Mouse (Mus musculus): ENCODE data around the gene Ctcfl. TPM values are rescaled to one million over a fixed set of nuclear protein-coding genes. Genes with fewer than 3 reads are reported as not detected.
A peak's percentile ranks its signal among the peaks of the same experiment; 100 is the strongest.

Gene Ctcfl
- total and polyA plus RNA-seq, 3 experiments, result 0.13 TPM; not detected in 2

GRCm38 (mm10) chr2:173083712-173084475 is 35.4 kb downstream of the Ctcfl start:
- H3K79me2 ChIP-seq (ENCODE audit: control insufficient read depth, insufficient read depth, low read length, poor library complexity), result no peaks in the 10 kb centered on the region; the same call in 1 of the 2 replicates
- peak overlapping the region; percentile 49 for H3K9ac ChIP-seq (ENCODE audit: control insufficient read depth, low read depth, low read length, poor library complexity, severe bottlenecking)
- peaks cover 0 to 11% of the 10 kb centered on the region in 2 experiments; a peak in 2 of 4 replicates for H3K4me1 ChIP-seq (ENCODE audit: control insufficient read depth in 1 of 2, insufficient read depth in 2 of 2, low read length in 2 of 2)
- H3K27ac ChIP-seq (ENCODE audit: control insufficient read depth, low read depth, low read length), result peak overlapping the region; percentile 69
- H3K9me3 ChIP-seq (replicated peaks; ENCODE audit: insufficient read depth, low read length), result no peaks in the 10 kb centered on the region
- DNase-seq (ENCODE audit: low read depth, low spot score), result peak; percentile 96
- H3K4me3 ChIP-seq (ENCODE audit: control insufficient read depth in 1 of 2, insufficient read depth in 1 of 2, low read depth in 2 of 2, low read length in 2 of 2), result peak overlapping the region; percentile 40 to 45
- peaks cover 0 to 2% of the 10 kb centered on the region in 2 experiments; a peak in 1 of 4 replicates for H3K36me3 ChIP-seq (ENCODE audit: control insufficient read depth in 1 of 2, insufficient read depth in 2 of 2, low read length in 2 of 2)
- H3K27me3 ChIP-seq (ENCODE audit: control insufficient read depth in 1 of 2, insufficient read depth in 2 of 2, low read length in 2 of 2), result no peaks in the 10 kb centered on the region; a peak in 1 of 4 replicates
- TF ChIP-seq TBP (IDR thresholded peaks at IDR 0.05; ENCODE audit: low read depth, low read length), result peak; percentile 68; the same call in 1 of the 2 replicates
- no peak for TF ChIP-seq MEF2A (IDR thresholded peaks at IDR 0.05; ENCODE audit: extremely low read depth, insufficient replicate concordance, low read depth, low read length, poor library complexity, severe bottlenecking)
- peak in 1 of 2 experiments; percentile 59; a peak in 1 of 4 replicates for TF ChIP-seq USF2 (IDR thresholded peaks at IDR 0.05; ENCODE audit: borderline replicate concordance in 1 of 2, insufficient read depth in 1 of 2, low read depth in 1 of 2, low read length in 2 of 2)
- TF ChIP-seq HCFC1 (IDR thresholded peaks at IDR 0.05; ENCODE audit: low read depth, low read length), result peak; percentile 68
- 0 out of 2 replicates have a peak, but pooled peaks have one; percentile 6 for TF ChIP-seq GATA1 (IDR thresholded peaks at IDR 0.05; ENCODE audit: low read depth, low read length)
- TF ChIP-seq TCF12 (IDR thresholded peaks at IDR 0.05; ENCODE audit: low read depth, low read length), result no peak
- no peak for TF ChIP-seq ZMIZ1 (IDR thresholded peaks at IDR 0.05; ENCODE audit: low read depth, low read length)
- no peak; the same call in 1 of the 2 replicates for TF ChIP-seq SIN3A (IDR thresholded peaks at IDR 0.05; ENCODE audit: low read length)
- TF ChIP-seq RCOR1 (IDR thresholded peaks at IDR 0.05; ENCODE audit: low read depth, low read length), result no peak
- TF ChIP-seq ZKSCAN1 (IDR thresholded peaks at IDR 0.05; ENCODE audit: low read depth, low read length), result no peak
- TF ChIP-seq CHD1 (IDR thresholded peaks at IDR 0.05; ENCODE audit: low read depth, low read length), result no peak
- TF ChIP-seq ZNF384 (IDR thresholded peaks at IDR 0.05; ENCODE audit: low read depth, low read length), result 0 out of 2 replicates have a peak, but pooled peaks have one; percentile 15
- TF ChIP-seq MXI1 (IDR thresholded peaks at IDR 0.05; ENCODE audit: low read depth, low read length), result peak; percentile 46
- no peak for TF ChIP-seq POLR2AphosphoS2 (IDR thresholded peaks at IDR 0.05; ENCODE audit: low read length)
- TF ChIP-seq GABPA (IDR thresholded peaks at IDR 0.05; ENCODE audit: low read depth, low read length), result no peak
- no peak for TF ChIP-seq POLR2AphosphoS5 (IDR thresholded peaks at IDR 0.05; ENCODE audit: borderline replicate concordance, low read depth, low read length)
- TF ChIP-seq UBTF (IDR thresholded peaks at IDR 0.05; ENCODE audit: borderline replicate concordance, insufficient read depth, low read depth, low read length), result no peak
- no peak for TF ChIP-seq ZC3H11A (IDR thresholded peaks at IDR 0.05; ENCODE audit: low read depth, low read length)
- peak; percentile 100 for TF ChIP-seq JUND (IDR thresholded peaks at IDR 0.05; ENCODE audit: low read depth, low read length)
- TF ChIP-seq ELF1 (IDR thresholded peaks at IDR 0.05; ENCODE audit: low read depth, low read length), result 0 out of 2 replicates have a peak, but pooled peaks have one; percentile 7
- TF ChIP-seq POLR2A (IDR thresholded peaks at IDR 0.05; ENCODE audit: control insufficient read depth in 1 of 2, insufficient read depth in 1 of 2, low read depth in 1 of 2, low read length in 2 of 2, poor library complexity in 1 of 2), result peak in 1 of 2 experiments; percentile 71; a peak in 2 of 4 replicates
- TF ChIP-seq EP300 (IDR thresholded peaks at IDR 0.05; ENCODE audit: low read depth in 1 of 2, low read length in 2 of 2), result peak; percentile 19 to 55; a peak in 1 of 4 replicates
- TF ChIP-seq E2F4 (IDR thresholded peaks at IDR 0.05; ENCODE audit: borderline replicate concordance, low read depth, low read length), result no peak
- TF ChIP-seq RAD21 (IDR thresholded peaks at IDR 0.05; ENCODE audit: low read depth, low read length), result no peak
- TF ChIP-seq NELFE (IDR thresholded peaks at IDR 0.05; ENCODE audit: low read depth, low read length), result peak; percentile 32
- TF ChIP-seq MAFK (IDR thresholded peaks at IDR 0.05; ENCODE audit: borderline replicate concordance, low read depth, low read length), result no peak
- TF ChIP-seq BHLHE40 (IDR thresholded peaks at IDR 0.05; ENCODE audit: borderline replicate concordance, low read depth, low read length), result peak; percentile 39; the same call in 1 of the 2 replicates
- no peak for TF ChIP-seq NRF1 (IDR thresholded peaks at IDR 0.05; ENCODE audit: insufficient read depth, low read depth, low read length, poor library complexity, severe bottlenecking)
- TF ChIP-seq ETS1 (IDR thresholded peaks at IDR 0.05; ENCODE audit: low read depth, low read length), result peak; percentile 45; the same call in 1 of the 2 replicates
- TF ChIP-seq CHD2 (IDR thresholded peaks at IDR 0.05; ENCODE audit: low read length), result peak; percentile 41
- TF ChIP-seq SMC3 (IDR thresholded peaks at IDR 0.05; ENCODE audit: low read depth, low read length), result no peak
- TF ChIP-seq TAL1 (IDR thresholded peaks at IDR 0.05; ENCODE audit: low read length), result no peak
- no peak for TF ChIP-seq KAT2A (conservative IDR thresholded peaks at IDR 0.05; ENCODE audit: low read depth, low read length)
- TF ChIP-seq MYB (IDR thresholded peaks at IDR 0.05; ENCODE audit: low read depth, low read length), result no peak
- TF ChIP-seq MYC (IDR thresholded peaks at IDR 0.05; ENCODE audit: low read depth, low read length), result peak; percentile 58; the same call in 1 of the 2 replicates

All from MEL (cell line).